Mouse (Mus musculus): Measurements from ENCODE around the gene Slc25a43.
"Not testable (repeated sequence)": the region's sequence is repeated elsewhere in the genome, so short reads cannot be mapped to it uniquely, and the experiment has no call there.

Slc25a43 gene

GRCm38 (mm10) chrX:36777694-36778093, 34.2 kb downstream of the Slc25a43 start:
- DNase-seq (ENCODE audit: extremely low read depth, low read depth), result no peak

- no peak for DNase-seq (ENCODE audit: extremely low read depth, low read depth)
Measured at GRCm38 (mm10) chrX:36789360-36789759, 45.9 kb downstream of the Slc25a43 start.

GRCm38 (mm10) chrX:36794571-36794970, 51.1 kb downstream of the Slc25a43 start:
- DNase-seq (ENCODE audit: extremely low read depth, low read depth), result no peak

GRCm38 (mm10) chrX:36795424-36796162, 52.1 kb downstream of the Slc25a43 start, which contains the start of gene Slc25a5:
TSS of gene Slc25a5 (plus strand) at chrX:36795651.
- DNase-seq (ENCODE audit: extremely low read depth, low read depth), result peak; percentile 51

- DNase-seq (ENCODE audit: extremely low read depth, low read depth), result no peak
Measured at GRCm38 (mm10) chrX:36796163-36796581, 52.7 kb downstream of the Slc25a43 start.

- DNase-seq (ENCODE audit: extremely low read depth, low read depth), result not testable (repeated sequence)
Measured at GRCm38 (mm10) chrX:36796734-36797133, 53.3 kb downstream of the Slc25a43 start.

GRCm38 (mm10) chrX:36799131-36799879, 55.8 kb downstream of the Slc25a43 start:
- no peak for DNase-seq (ENCODE audit: extremely low read depth, low read depth)

GRCm38 (mm10) chrX:36803189-36803588, 59.7 kb downstream of the Slc25a43 start:
- DNase-seq (ENCODE audit: extremely low read depth, low read depth), result peak; percentile 63

GRCm38 (mm10) chrX:36804196-36804595, 60.7 kb downstream of the Slc25a43 start:
- no peak for DNase-seq (ENCODE audit: extremely low read depth, low read depth)

- DNase-seq (ENCODE audit: extremely low read depth, low read depth), result no peak
Measured at GRCm38 (mm10) chrX:36805466-36806235, 62.2 kb downstream of the Slc25a43 start.

GRCm38 (mm10) chrX:36807360-36808317, 64.2 kb downstream of the Slc25a43 start:
- peak; percentile 87 for DNase-seq (ENCODE audit: extremely low read depth, low read depth)

- no peak for DNase-seq (ENCODE audit: extremely low read depth, low read depth)
Measured at GRCm38 (mm10) chrX:36808318-36808683, 64.8 kb downstream of the Slc25a43 start.

- no peak for DNase-seq (ENCODE audit: extremely low read depth, low read depth)
Measured at GRCm38 (mm10) chrX:36811377-36811776, 67.9 kb downstream of the Slc25a43 start.

GRCm38 (mm10) chrX:36814161-36814836, 70.8 kb downstream of the Slc25a43 start:
- no peak for DNase-seq (ENCODE audit: extremely low read depth, low read depth)

GRCm38 (mm10) chrX:36815022-36815421, 71.6 kb downstream of the Slc25a43 start:
- no peak for DNase-seq (ENCODE audit: extremely low read depth, low read depth)

- no peak for DNase-seq (ENCODE audit: extremely low read depth, low read depth)
Measured at GRCm38 (mm10) chrX:36815439-36815838, 72.0 kb downstream of the Slc25a43 start.

- no peak for DNase-seq (ENCODE audit: extremely low read depth, low read depth)
Measured at GRCm38 (mm10) chrX:36816368-36816899, 73.0 kb downstream of the Slc25a43 start.

GRCm38 (mm10) chrX:36816953-36817441, 73.5 kb downstream of the Slc25a43 start:
- DNase-seq (ENCODE audit: extremely low read depth, low read depth), result no peak

- no peak for DNase-seq (ENCODE audit: extremely low read depth, low read depth)
Measured at GRCm38 (mm10) chrX:36819575-36819974, 76.1 kb downstream of the Slc25a43 start.

GRCm38 (mm10) chrX:36820201-36820600, 76.7 kb downstream of the Slc25a43 start:
- no peak for DNase-seq (ENCODE audit: extremely low read depth, low read depth)

Measured in MEL-GATA-1-ER (cell line).